Mouse (Mus musculus) cortical plate, adult 2 months (tissue): Measurements from ENCODE around the gene Tbx21.

Experiments
- CTCF ChIP-seq: fragments of 200-500 bp; IDR thresholded peaks from 2 replicates; pipeline ENCODE4 v1.5.1; 2011; ENCODE audit warnings: mild to moderate bottlenecking, control low read depth, low read length; ENCODE audit not compliant: insufficient read depth; ENCODE audit errors: extremely low read depth
- POLR2A ChIP-seq: fragments of 200-500 bp; IDR thresholded peaks from 2 replicates; pipeline ENCODE4 v1.6.1; 2011; ENCODE audit warnings: mild to moderate bottlenecking, low read length, control low read depth; ENCODE audit not compliant: insufficient read depth; ENCODE audit errors: extremely low read depth

GRCm38 (mm10) chr11:97120221-97120620 is 5.1 kb upstream of the Tbx21 start:
- TF ChIP-seq CTCF (no peak), POLR2A (no peak)
